Mouse (Mus musculus) thymus, postnatal 0 days (tissue): Measurements from ENCODE around the gene 1110017D15Rik. TPM values are rescaled to one million over a fixed set of nuclear protein-coding genes. Genes with fewer than 3 reads are reported as not detected.

Experiments
- DNase-seq: peaks from one replicate; pipeline ENCODE4 v3.0.0-alpha.2; 2015; ENCODE audit warnings: low spot score
- polyA plus RNA-seq: library from polyadenylated mRNA; unstranded; fragments of >200 nt; fragmentation: Nextera tagmentation; extraction: Ambion mirVana; gene quantifications from 2 replicates; pipeline ENCODE4 v1.2.1, GENCODE M21; 2015

1110017D15Rik gene
- polyA plus RNA-seq, 1 experiment from 2014 or later, result 0.94 TPM

DNA sequence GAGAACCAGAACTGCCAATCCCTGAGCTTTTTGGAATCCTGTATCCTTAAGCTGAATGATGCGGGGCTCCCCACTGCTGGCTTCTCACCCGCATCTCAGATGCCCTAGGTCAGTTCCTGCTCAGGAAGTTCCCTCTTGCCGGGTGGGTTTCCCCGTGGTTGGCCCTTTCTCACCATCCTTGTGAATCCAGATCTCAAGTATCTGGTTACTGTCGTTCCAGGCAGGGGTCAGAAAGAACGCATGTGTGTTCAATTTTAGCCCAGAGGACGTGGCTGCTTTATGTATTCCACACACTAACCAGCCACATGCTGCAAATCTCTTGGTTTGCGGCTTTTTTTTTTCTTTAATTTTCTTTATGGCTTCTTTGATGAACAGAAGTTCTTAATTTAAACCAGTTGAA lies 3.4 kb downstream of the 1110017D15Rik start:
- no peak for DNase-seq

GRCm38 (mm10) chr4:41513309-41513708 lies 3.8 kb downstream of the 1110017D15Rik start:
- no peak for DNase-seq

GRCm38 (mm10) chr4:41507998-41508397 lies 9.1 kb downstream of the 1110017D15Rik start:
- no peak for DNase-seq

- DNase-seq, result no peak
Measured at GRCm38 (mm10) chr4:41507326-41507924, 9.7 kb downstream of the 1110017D15Rik start.

DNA sequence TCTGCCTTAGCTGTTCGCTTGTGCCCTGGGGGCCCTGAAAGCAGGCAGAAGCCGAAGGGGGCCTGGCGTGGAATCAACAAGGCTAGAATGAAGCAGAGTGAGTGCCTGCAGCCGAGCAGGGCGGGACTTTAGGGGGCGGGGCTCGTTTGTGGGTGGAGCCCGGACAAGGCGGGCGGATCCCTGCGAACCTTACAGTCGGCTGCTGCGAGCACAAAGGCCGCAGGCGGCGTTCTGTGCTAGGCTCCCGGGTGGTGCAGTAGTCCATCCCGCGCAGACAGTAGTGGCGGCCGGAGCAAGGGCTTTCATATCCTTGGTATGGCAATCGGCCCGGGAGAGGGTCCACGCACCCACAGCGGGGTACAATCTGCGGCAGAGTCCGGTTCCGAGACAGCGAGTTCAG lies 10.2 kb downstream of the 1110017D15Rik start:
- peak; percentile 70 for DNase-seq

DNA sequence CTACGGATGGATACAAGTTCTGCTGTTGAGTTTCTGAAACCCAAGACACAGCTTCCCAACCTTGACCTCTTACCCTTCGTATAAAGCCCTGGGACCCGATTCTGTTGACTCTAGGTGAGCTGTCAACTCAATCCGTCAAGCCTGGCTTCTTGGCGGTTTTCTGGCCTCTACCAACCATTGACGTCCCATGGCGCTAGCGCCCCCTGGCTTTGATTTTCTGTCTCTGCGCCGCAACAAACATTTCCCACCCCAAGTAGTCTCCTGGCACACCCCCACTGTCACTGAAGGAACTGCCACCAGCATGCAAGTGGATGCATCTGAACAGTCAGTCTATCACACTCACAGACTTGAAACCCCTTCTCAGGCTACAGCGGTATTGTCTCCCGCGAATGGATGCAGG lies 11.0 kb downstream of the 1110017D15Rik start:
- DNase-seq, result peak; percentile 38

GRCm38 (mm10) chr4:41505131-41505551 lies 12.0 kb downstream of the 1110017D15Rik start:
- no peak for DNase-seq

DNA sequence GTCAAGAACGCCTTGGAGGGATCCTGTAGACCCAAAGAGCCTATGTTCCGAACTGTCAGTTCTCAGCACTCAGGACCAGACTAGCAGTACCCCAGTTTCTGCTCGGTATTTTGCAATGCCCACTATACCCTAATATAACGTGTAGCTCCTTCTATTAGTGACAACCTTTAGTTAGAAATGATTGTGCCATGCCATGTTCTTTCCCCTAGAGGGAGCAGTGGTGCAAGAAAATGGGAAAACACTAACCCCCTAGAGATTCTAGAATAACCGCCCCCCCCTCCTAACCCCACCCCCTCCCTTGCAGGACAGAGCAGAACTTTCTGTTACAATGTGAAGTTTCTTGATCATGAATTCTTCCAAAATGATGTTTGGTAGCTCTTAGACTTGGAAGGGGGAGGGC lies 12.8 kb downstream of the 1110017D15Rik start:
- no peak for DNase-seq

GRCm38 (mm10) chr4:41502986-41503412 lies 14.1 kb downstream of the 1110017D15Rik start, which contains the start of gene AI464131:
Gene AI464131, minus strand, starts transcription at chr4:41503076.
- DNase-seq, result peak; percentile 75

- DNase-seq, result no peak
Measured at GRCm38 (mm10) chr4:41502171-41502940, 14.8 kb downstream of the 1110017D15Rik start.

DNA sequence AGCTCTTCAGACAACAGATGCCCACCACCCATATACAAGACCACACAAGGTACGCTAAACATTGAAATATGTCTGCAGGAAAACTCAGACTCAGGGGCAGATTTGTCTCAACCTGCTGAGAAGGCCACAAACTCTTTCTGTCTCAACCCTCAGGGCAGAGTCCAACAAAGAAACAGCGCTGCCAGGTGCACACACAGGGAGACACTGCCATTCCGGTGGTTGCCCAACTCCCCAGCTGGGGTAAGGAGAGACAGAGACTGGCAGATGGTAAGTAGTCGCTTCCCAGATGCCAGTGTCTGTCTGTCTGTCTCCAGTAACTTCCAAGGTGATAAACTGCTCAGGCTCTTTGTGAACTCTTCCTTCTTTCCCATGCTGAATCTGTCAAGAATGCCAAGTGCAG lies 16.3 kb downstream of the 1110017D15Rik start:
- DNase-seq, result no peak

- no peak for DNase-seq
Measured at GRCm38 (mm10) chr4:41499619-41500018, 17.5 kb downstream of the 1110017D15Rik start.

DNA sequence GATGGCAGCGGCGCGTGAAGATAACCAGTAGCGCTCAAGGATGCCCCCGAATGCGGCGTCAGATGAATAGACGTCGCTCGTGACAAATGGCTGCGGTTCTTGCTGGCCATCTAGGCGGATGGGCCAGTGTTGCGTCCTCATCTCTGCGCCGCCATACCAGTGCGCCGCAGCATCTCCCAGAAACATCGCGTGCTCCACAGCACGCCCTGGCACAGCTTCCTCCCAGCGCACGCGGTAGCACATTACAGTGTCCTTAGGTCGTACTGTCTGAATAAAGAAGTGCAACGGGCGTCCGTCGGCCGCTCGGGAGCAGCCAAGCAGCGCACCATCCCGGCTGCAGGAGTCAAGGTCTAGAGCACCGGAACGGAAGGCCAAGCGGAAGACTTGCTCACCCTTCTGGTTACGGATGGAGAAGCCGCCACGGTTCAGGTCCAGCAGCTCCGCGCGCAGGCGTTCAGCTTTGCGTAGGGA lies 18.2 kb downstream of the 1110017D15Rik start:
- DNase-seq, result no peak

GRCm38 (mm10) chr4:41497995-41498845 lies 18.9 kb downstream of the 1110017D15Rik start:
- DNase-seq, result no peak

- peak; percentile 49 for DNase-seq
Measured at GRCm38 (mm10) chr4:41497579-41497978, 19.6 kb downstream of the 1110017D15Rik start.

- DNase-seq, result no peak
Measured at GRCm38 (mm10) chr4:41497046-41497445, 20.1 kb downstream of the 1110017D15Rik start.

DNA sequence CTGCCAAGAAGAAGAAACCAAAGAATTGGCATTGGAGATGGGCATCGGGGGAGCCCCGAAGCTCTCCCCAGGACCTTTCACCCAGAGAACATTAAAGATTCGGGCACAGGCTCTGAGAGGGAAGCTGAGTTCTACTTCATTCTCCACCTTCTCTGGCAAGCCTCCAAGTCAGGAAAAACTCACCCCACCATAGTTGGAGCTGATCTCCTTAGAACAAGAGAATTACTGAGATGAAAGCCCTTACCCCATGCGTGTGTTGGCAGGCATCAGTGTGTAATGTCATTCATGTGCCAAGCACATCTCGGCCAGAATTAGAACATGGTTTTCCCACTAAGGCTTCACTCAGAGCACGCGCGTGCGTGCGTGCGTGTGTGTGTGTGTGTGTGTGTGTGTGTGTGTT lies 21.3 kb downstream of the 1110017D15Rik start:
- no peak for DNase-seq

DNA sequence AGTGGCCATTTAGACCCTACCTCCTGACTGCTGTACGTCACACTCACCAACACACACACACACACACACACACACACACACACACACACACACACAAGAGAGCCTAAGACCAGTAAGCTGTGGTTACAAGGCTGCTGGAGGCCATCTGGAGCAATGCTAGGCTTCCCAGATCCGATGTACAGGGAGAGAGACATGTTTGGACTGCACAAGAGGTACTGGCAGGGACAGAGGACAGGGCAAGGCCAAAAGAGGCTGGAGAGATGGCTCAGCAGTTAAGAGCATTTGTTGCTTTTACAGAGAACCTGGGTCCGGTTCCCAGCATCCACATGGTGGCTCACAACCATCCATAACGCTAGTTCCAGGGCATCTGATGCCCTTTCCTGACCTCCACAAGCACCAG lies 22.1 kb downstream of the 1110017D15Rik start:
- DNase-seq, result no peak

DNA sequence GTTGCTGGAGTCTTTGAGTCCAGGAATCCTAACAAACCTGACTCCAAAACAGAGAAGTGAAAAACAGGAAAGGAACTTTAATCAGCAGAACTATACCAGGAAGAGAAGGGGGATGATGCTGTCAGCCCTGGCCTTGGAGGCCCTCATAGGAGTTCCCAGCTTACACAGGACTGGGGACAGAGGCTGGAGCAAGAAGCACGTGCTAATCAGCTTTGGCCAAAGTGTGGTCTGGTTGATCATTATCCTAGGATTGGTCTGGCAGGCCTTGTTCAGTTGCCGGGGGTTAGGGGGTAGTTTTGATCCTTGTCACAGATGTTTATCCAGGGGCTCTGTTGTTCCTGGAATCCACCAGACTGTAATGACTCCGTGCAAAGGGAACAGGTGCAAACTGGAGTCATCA lies 22.8 kb downstream of the 1110017D15Rik start:
- DNase-seq, result no peak

- no peak for DNase-seq
Measured at GRCm38 (mm10) chr4:41493464-41494116, 23.5 kb downstream of the 1110017D15Rik start.

DNA sequence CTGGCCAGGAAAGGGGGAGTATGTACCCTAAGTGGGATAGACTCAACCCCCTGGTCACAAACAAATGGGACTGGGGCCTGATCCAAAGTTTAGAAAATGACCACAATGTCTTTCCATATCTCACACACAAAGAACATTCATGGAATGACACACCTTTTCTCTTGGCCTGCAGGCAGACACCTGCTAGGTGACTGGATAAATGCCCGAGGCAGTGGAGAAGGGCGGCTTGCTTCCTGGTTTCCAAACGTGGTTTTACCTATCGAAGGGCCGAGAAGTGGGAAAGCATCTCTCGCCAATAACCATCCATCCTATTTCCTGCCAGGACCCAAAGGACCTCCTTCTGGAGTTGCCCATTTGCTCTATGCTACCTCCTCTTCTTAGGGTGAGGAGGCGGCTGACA lies 24.2 kb downstream of the 1110017D15Rik start:
- no peak for DNase-seq
